Mouse (Mus musculus) limb, embryonic 13.5 days (tissue): ENCODE data around the gene Samhd1. TPM values are rescaled to one million over a fixed set of nuclear protein-coding genes. Genes with fewer than 3 reads are reported as not detected.

Source experiments
- ATAC-seq: fragments of 200-750 bp; cut with Nextera tagmentation; 2 replicates; pipeline ENCODE4 v1.8.0; 2017; ENCODE audit warnings: low read depth, moderate number of reproducible peaks, moderate TSS enrichment; ENCODE audit not compliant: low FRiP score
- H3K27ac ChIP-seq: fragments of 300-500 bp; sonication (generic); 2 replicates; pipeline ENCODE4 v1.5.1; 2015; ENCODE audit warnings: inconsistent platforms, mild to moderate bottlenecking, moderate library complexity
- H3K27me3 ChIP-seq: fragments of 300-500 bp; sonication (generic); 2 replicates; pipeline ENCODE4 v1.6.1; 2015; ENCODE audit warnings: mild to moderate bottlenecking, inconsistent platforms
- H3K36me3 ChIP-seq: fragments of 300-500 bp; sonication (generic); 2 replicates; pipeline ENCODE4 v1.6.1; 2015; ENCODE audit warnings: inconsistent platforms, mild to moderate bottlenecking, moderate library complexity
- H3K4me1 ChIP-seq: fragments of 300-500 bp; sonication (generic); 2 replicates; pipeline ENCODE4 v1.6.1; 2015; ENCODE audit warnings: inconsistent platforms
- H3K4me2 ChIP-seq: fragments of 300-500 bp; sonication (generic); replicated peaks from 2 replicates; pipeline ENCODE4 v1.6.1; 2015; ENCODE audit warnings: inconsistent platforms, mild to moderate bottlenecking, moderate library complexity
- H3K4me3 ChIP-seq: fragments of 300-500 bp; sonication (generic); 2 replicates; pipeline ENCODE4 v1.5.1; 2015; ENCODE audit warnings: moderate library complexity, mild to moderate bottlenecking, inconsistent platforms
- H3K9ac ChIP-seq: fragments of 300-500 bp; sonication (generic); 2 replicates; pipeline ENCODE4 v1.6.1; 2015; ENCODE audit warnings: mild to moderate bottlenecking, inconsistent platforms
- H3K9me3 ChIP-seq: fragments of 300-500 bp; sonication (generic); 2 replicates; pipeline ENCODE4 v1.6.1; 2016; ENCODE audit warnings: inconsistent platforms
- WGBS: fragments of 180-500 bp; shearing (Covaris S2); methylation state at CpG from one replicate; pipeline ENCODE4 v1.1.7; 2015; 5-methylcytosine and 5-hydroxymethylcytosine counted together
- polyA plus RNA-seq: library from polyadenylated mRNA; unstranded; fragments of >200 nt; fragmentation: Nextera tagmentation; extraction: Ambion mirVana; gene quantifications from 2 replicates; pipeline ENCODE4 v1.2.1, GENCODE M21; 2015

Gene Samhd1
- polyA plus RNA-seq, 1 experiment from 2014 or later, result 26.6 TPM

GRCm38 (mm10) chr2:157119075-157119474 lies 16.0 kb downstream of the Samhd1 start:
- Histone ChIP-seq H3K4me1 (no peaks in the 10 kb centered on the region), H3K9me3 (no peaks in the 10 kb centered on the region), H3K4me3 (no peak overlapping the region), H3K4me2 (no peak overlapping the region), H3K27me3 (no peaks in the 10 kb centered on the region), H3K36me3 (peaks cover 50% of the 10 kb centered on the region), H3K27ac (no peak overlapping the region), H3K9ac (no peak overlapping the region)
- no peak for ATAC-seq
- WGBS, result 74% methylated on average over 3 of the region's 3 CpGs

DNA sequence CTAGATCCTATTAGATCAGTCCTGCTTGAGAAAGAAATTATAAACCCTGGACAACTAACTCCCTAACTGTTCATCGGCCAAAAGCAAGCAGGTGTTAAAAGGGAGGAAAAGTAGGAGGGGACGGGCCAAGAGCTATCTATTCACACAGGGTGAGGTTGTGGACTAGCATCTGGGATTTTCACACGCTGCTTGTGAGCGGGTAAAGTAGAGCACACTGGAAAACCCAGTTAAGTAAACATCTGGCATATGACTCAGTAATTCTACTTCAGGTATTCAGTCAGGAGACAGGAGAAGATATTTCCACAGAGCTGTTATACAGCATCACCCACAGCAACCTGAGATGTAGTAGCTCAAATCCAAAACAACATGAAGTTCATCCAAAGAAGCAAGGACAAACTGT lies 16.5 kb downstream of the Samhd1 start:
- 86% methylated on average over 4 of the region's 4 CpGs for WGBS
- no peaks in the 10 kb centered on the region for H3K4me1 ChIP-seq
- H3K36me3 ChIP-seq, result peaks cover 55% of the 10 kb centered on the region
- H3K4me3 ChIP-seq, result no peak overlapping the region
- no peak overlapping the region for H3K4me2 ChIP-seq
- no peak overlapping the region for H3K9ac ChIP-seq
- H3K27ac ChIP-seq, result no peak overlapping the region
- no peak for ATAC-seq
- H3K27me3 ChIP-seq, result no peaks in the 10 kb centered on the region
- H3K9me3 ChIP-seq, result no peaks in the 10 kb centered on the region

DNA sequence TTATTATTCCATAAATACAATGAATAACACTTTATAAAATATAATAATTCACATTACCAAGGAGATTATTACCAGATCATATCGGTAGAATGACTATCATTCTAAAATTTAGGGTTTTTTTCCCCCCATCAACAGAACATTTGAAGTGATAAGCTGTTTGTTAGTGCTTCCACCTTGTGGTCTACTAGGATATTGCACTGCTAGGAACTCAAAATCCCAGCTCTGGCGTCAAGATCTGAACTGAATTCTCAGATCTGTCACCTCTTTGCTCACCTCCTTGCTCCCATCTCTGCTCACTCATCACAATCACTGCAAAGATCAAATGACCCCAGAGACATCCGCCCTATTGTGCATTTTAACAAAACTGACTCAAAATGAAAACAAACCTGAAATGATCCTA lies 18.1 kb downstream of the Samhd1 start:
- Histone ChIP-seq H3K4me3 (no peak overlapping the region), H3K9ac (no peak overlapping the region), H3K27me3 (no peaks in the 10 kb centered on the region), H3K4me1 (no peaks in the 10 kb centered on the region), H3K9me3 (no peaks in the 10 kb centered on the region), H3K36me3 (peaks cover 58% of the 10 kb centered on the region), H3K27ac (no peak overlapping the region), H3K4me2 (no peak overlapping the region)
- no peak for ATAC-seq
- WGBS, result 19% methylated on average over 3 of the region's 3 CpGs

DNA sequence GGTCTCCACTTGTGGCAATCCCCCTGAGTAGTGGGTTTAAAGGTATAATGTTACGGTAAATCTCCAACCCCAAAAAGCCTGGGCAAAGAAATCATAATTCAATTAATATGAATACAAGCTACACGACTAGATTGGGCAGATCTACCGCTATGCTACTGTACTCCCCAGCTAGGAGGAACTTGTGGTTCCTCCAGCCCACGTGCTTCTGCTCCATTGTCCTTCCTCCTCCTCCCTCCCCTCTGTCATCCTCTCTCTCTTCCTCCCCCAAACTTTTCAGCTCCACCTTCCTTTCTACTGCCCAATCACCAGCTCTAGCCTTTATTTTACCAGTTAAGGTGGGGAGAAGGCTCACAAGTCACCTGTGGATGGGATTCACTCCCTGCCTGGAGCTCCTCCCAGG lies 26.8 kb downstream of the Samhd1 start:
- H3K36me3 ChIP-seq, result peaks cover 77% of the 10 kb centered on the region
- no peak overlapping the region for H3K9ac ChIP-seq
- WGBS, result 85% methylated on average over 4 of the region's 4 CpGs

DNA sequence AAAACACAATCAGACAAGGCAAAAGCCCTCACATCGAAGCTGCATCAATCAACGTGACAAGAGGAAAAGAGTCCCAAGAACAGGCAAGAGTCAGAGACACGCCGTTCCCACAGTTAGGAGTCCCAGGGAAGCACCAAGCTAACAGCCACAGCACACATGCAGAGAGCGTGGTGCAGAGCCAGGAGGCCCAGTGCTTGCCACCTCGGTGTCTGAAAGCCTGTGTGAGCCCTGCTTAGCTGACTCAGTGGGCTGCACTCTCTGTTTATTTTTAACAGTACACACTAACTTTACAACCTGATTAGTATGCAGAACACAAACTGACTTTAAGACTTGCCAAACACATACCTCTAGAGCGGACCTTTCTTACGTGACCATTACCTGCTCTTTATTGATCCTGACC lies 30.6 kb downstream of the Samhd1 start:
- H3K9ac ChIP-seq, result no peak overlapping the region
- ATAC-seq, result no peak
- H3K27me3 ChIP-seq, result no peaks in the 10 kb centered on the region
- H3K4me1 ChIP-seq, result no peaks in the 10 kb centered on the region
- no peak overlapping the region for H3K27ac ChIP-seq
- no peak overlapping the region for H3K4me3 ChIP-seq
- H3K9me3 ChIP-seq, result no peaks in the 10 kb centered on the region
- WGBS, result 88% methylated on average over 8 of the region's 8 CpGs
- H3K36me3 ChIP-seq, result peaks cover 81% of the 10 kb centered on the region
- no peak overlapping the region for H3K4me2 ChIP-seq

More for the DNA sequence above, 26.8 kb downstream of the Samhd1 start:
- no peak overlapping the region for H3K4me2 ChIP-seq
- no peaks in the 10 kb centered on the region for H3K4me1 ChIP-seq
- no peak overlapping the region for H3K4me3 ChIP-seq
- H3K9me3 ChIP-seq, result no peaks in the 10 kb centered on the region
- no peaks in the 10 kb centered on the region for H3K27me3 ChIP-seq
- H3K27ac ChIP-seq, result no peak overlapping the region
- no peak for ATAC-seq

GRCm38 (mm10) chr2:157102256-157102655 lies 32.8 kb downstream of the Samhd1 start:
- Histone ChIP-seq H3K9me3 (no peaks in the 10 kb centered on the region), H3K36me3 (peaks cover 76% of the 10 kb centered on the region), H3K4me3 (no peak overlapping the region), H3K27ac (no peak overlapping the region), H3K4me2 (no peak overlapping the region), H3K27me3 (no peaks in the 10 kb centered on the region), H3K9ac (no peak overlapping the region), H3K4me1 (no peaks in the 10 kb centered on the region)
- ATAC-seq, result no peak
- WGBS, result 70% methylated on average over 2 of the region's 2 CpGs

DNA sequence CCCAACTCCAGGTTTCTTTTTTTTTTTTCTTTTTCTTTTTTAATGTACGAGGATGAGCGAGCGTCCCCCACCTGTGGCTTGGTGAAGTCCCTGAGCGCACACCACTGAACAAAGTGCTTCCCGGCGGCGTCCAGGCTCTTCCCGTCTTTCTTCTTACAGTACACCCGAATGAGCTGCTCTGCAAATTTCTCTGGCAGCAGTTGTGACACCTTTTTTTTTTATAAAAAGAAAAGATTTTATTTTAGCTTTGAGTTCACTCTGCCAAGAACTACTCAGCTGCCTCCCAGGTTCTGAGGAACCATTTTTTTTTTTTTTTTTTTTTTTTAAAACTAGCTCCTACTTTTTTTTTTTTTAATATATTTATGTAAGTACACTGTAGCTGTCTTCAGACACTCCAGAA lies 33.4 kb downstream of the Samhd1 start:
- 97% methylated on average over 9 of the region's 9 CpGs for WGBS
- peaks cover 71% of the 10 kb centered on the region for H3K36me3 ChIP-seq

DNA sequence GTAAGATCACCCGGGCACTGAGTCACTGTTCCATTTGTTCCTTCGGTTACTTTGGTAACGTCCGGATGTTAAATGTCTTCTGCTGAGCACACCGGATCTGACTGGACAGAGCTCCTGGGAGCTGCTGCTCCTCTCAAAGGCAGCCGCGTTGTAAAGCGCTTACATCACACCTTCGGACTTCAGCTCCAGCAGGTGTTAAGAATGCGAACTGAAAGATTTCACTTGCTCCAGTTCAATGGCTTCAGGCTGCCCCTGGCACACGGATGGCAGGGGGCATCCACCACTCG lies 34.8 kb downstream of the Samhd1 start:
- H3K9me3 ChIP-seq, result no peaks in the 10 kb centered on the region
- H3K4me1 ChIP-seq, result no peaks in the 10 kb centered on the region
- no peak overlapping the region for H3K9ac ChIP-seq
- H3K36me3 ChIP-seq, result peaks cover 68% of the 10 kb centered on the region
- ATAC-seq, result no peak
- H3K27me3 ChIP-seq, result no peaks in the 10 kb centered on the region
- no peak overlapping the region for H3K27ac ChIP-seq
- H3K4me3 ChIP-seq, result no peak overlapping the region
- no peak overlapping the region for H3K4me2 ChIP-seq
- WGBS, result 84% methylated on average over 12 of the region's 12 CpGs

More for the DNA sequence above, 33.4 kb downstream of the Samhd1 start:
- Histone ChIP-seq H3K4me1 (no peaks in the 10 kb centered on the region), H3K4me2 (no peak overlapping the region), H3K4me3 (no peak overlapping the region), H3K9me3 (no peaks in the 10 kb centered on the region), H3K27ac (no peak overlapping the region), H3K27me3 (no peaks in the 10 kb centered on the region), H3K9ac (no peak overlapping the region)
- no peak for ATAC-seq

DNA sequence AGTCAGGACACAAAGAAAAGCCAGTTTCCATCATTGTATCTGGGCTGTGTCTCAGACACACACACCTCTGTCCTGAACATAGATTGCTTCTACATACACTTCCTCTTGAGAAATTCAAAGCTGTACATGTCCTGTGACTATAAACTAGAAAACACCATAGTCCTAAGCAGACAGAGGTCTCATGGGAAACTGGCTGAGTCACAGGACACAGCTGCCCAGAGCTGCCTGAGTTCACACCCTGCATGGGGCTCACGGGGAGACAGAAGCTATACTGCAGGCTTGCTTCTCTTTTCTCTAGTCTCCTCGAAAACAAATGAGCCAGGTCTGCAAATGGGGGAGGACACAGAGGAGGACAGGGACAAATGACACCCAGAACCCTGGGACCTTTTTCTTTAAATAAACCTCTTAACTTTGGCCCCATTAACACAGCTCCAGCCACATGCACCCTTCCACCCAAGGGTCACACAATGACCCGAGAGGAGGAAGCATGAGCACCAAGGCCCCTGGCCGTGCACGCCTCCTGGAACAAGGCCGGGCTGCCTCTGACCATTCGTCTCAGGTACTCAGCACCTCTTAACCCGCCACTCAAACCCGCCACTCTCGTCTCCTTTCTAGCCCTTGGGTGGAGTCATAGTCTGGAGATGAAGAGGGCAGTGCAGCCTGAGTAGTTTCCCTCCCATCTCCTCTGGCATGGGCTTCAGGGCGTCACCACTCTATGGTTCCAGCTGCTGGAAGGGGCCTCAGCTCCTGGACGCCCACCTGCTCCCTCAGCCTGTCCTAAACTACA lies 35.3 kb downstream of the Samhd1 start:
- H3K4me1 ChIP-seq, result no peaks in the 10 kb centered on the region
- no peak for ATAC-seq
- WGBS, result 75% methylated on average over 12 of the region's 12 CpGs

GRCm38 (mm10) chr2:157095005-157095755 lies 39.9 kb downstream of the Samhd1 start:
- Histone ChIP-seq H3K4me2 (no peak overlapping the region), H3K9ac (peak overlapping the region; percentile 31; the same call in 1 of the 2 replicates), H3K9me3 (no peaks in the 10 kb centered on the region), H3K27me3 (no peaks in the 10 kb centered on the region), H3K36me3 (peaks cover 28% of the 10 kb centered on the region), H3K4me3 (no peak overlapping the region), H3K27ac (no peak overlapping the region), H3K4me1 (peaks cover 12% of the 10 kb centered on the region; the same call in 1 of the 2 replicates)
- WGBS, result 70% methylated on average over 9 of the region's 9 CpGs
- ATAC-seq, result 0 out of 2 replicates have a peak, but pooled peaks have one; percentile 38

More for the DNA sequence above, 35.3 kb downstream of the Samhd1 start:
- Histone ChIP-seq H3K27ac (no peak overlapping the region), H3K4me3 (no peak overlapping the region), H3K9ac (no peak overlapping the region), H3K36me3 (peaks cover 62% of the 10 kb centered on the region), H3K27me3 (no peaks in the 10 kb centered on the region), H3K9me3 (no peaks in the 10 kb centered on the region), H3K4me2 (no peak overlapping the region)

DNA sequence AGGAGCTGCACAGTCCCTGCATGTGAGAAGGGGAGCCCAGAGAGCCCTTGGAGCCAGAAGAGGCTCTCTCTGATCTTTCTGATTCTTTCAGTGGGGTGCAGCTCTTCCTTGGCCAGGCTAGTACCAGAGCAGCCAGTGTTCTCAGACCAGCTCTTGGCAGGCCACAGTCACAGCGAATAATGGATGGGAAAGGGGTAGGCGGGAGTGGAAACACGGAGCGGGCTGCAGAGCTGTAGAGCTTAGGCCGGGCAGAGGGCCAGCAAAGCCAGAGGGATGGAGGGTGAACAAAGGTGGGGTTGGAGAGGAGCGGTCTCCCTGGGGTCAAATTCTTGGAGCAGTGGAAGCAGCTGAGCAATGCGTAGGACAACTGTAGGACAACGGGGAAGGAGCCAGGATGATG lies 43.0 kb downstream of the Samhd1 start:
- Histone ChIP-seq H3K4me2 (no peak overlapping the region), H3K27me3 (no peaks in the 10 kb centered on the region), H3K4me3 (no peak overlapping the region), H3K9me3 (no peaks in the 10 kb centered on the region), H3K4me1 (peaks cover 12% of the 10 kb centered on the region; the same call in 1 of the 2 replicates), H3K9ac (0 out of 2 replicates have a peak overlapping the region, but pooled peaks have one; percentile 25), H3K36me3 (peaks cover 8% of the 10 kb centered on the region), H3K27ac (peak overlapping the region; percentile 63; the same call in 1 of the 2 replicates)
- ATAC-seq, result no peak
- 56% methylated on average over 8 of the region's 8 CpGs for WGBS

DNA sequence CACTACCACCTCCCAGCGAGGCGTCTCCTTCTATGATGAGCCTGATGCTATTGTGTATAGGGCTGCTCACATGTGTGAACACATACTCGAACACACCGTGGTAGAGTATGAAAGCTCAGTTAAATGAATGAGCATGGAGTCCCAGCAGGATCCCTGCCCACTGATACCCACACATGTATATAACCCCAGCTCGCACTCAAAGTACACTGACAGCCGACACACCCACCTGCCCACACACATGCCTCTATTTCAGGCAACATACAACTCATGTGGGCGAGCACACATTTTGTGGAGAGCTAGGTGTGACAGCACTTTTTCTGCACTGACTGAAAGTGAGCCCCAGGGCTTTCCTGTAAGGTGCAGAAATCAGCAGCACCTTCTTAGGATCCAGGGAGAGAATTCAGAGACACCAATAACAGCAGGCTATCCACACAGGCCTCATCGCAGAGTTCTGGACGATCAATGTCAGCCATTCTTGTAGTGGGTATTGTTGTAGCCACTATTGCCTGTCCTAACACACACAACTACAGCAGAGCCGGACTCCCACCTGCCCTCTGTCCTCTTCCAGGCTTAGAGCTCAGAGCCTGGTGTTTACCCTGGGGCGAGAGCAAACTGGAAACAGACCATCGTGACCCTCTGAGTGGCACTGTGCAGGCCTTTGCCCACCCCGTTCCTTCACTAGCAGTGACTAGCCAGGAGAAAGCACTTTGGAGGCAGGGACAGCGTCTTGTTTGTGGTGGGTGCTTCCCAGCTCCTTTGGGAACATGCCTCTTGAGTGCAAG lies 47.3 kb downstream of the Samhd1 start:
- no peak overlapping the region for H3K27ac ChIP-seq
- H3K4me2 ChIP-seq, result no peak overlapping the region
- no peaks in the 10 kb centered on the region for H3K27me3 ChIP-seq
- ATAC-seq, result no peak
- H3K4me3 ChIP-seq, result no peak overlapping the region
- no peaks in the 10 kb centered on the region for H3K36me3 ChIP-seq
- no peaks in the 10 kb centered on the region for H3K9me3 ChIP-seq
- 75% methylated on average over 14 of the region's 14 CpGs for WGBS
- H3K9ac ChIP-seq, result 0 out of 2 replicates have a peak overlapping the region, but pooled peaks have one; percentile 19
- H3K4me1 ChIP-seq, result peaks cover 12% of the 10 kb centered on the region; the same call in 1 of the 2 replicates
